Mouse (Mus musculus): ENCODE results near the gene Alox8.
A peak's percentile ranks its signal among the peaks of the same experiment; 100 is the strongest.

Alox8 gene

GRCm38 (mm10) chr11:69179512-69179911, 18.1 kb downstream of the Alox8 start:
- no peak for DNase-seq (ENCODE audit: low spot score)

- no peak for DNase-seq (ENCODE audit: low spot score)
Observed at GRCm38 (mm10) chr11:69178525-69178924, 19.1 kb downstream of the Alox8 start.

GRCm38 (mm10) chr11:69174722-69175121, 22.9 kb downstream of the Alox8 start:
- no peak for DNase-seq (ENCODE audit: low spot score)

- no peak for DNase-seq (ENCODE audit: low spot score)
Observed at GRCm38 (mm10) chr11:69172606-69173005, 25.0 kb downstream of the Alox8 start.

GRCm38 (mm10) chr11:69171626-69172025, 26.0 kb downstream of the Alox8 start:
- peak; percentile 40 for DNase-seq (ENCODE audit: low spot score)

GRCm38 (mm10) chr11:69169313-69169712, 28.3 kb downstream of the Alox8 start:
- DNase-seq (ENCODE audit: low spot score): no peak

- peak; percentile 67 for DNase-seq (ENCODE audit: low spot score)
Observed at GRCm38 (mm10) chr11:69156800-69157199, 40.8 kb downstream of the Alox8 start, which contains the start of gene Alox12b. Gene Alox12b, plus strand, starts transcription at chr11:69156989.

- no peak for DNase-seq (ENCODE audit: low spot score)
Observed at GRCm38 (mm10) chr11:69155351-69155750, 42.3 kb downstream of the Alox8 start.

- no peak for DNase-seq (ENCODE audit: low spot score)
Observed at GRCm38 (mm10) chr11:69153831-69154230, 43.8 kb downstream of the Alox8 start.

GRCm38 (mm10) chr11:69151004-69151403, 46.6 kb downstream of the Alox8 start:
- DNase-seq (ENCODE audit: low spot score): no peak

- peak; percentile 68 for DNase-seq (ENCODE audit: low spot score)
Observed at GRCm38 (mm10) chr11:69150444-69150843, 47.2 kb downstream of the Alox8 start.

GRCm38 (mm10) chr11:69149728-69150127, 47.9 kb downstream of the Alox8 start:
- no peak for DNase-seq (ENCODE audit: low spot score)

GRCm38 (mm10) chr11:69148451-69148960, 49.1 kb downstream of the Alox8 start:
- DNase-seq (ENCODE audit: low spot score): no peak

- no peak for DNase-seq (ENCODE audit: low spot score)
Observed at GRCm38 (mm10) chr11:69147546-69147945, 50.1 kb downstream of the Alox8 start.

GRCm38 (mm10) chr11:69135361-69135760, 62.3 kb downstream of the Alox8 start:
- DNase-seq (ENCODE audit: low spot score): no peak

- peak; percentile 17 for DNase-seq (ENCODE audit: low spot score)
Observed at GRCm38 (mm10) chr11:69134622-69134968, 63.0 kb downstream of the Alox8 start.
